Mouse (Mus musculus): ENCODE data around the gene Gm6034.
"Not testable (repeated sequence)": the region's sequence is repeated elsewhere in the genome, so short reads cannot be mapped to it uniquely, and the experiment has no call there.

GRCm38 (mm10) chr17:36004409-36004808 lies 38.4 kb upstream of the Gm6034 start:
- TF ChIP-seq CTCF (IDR thresholded peaks at IDR 0.05; ENCODE audit: low read depth, low read length); POLR2A (IDR thresholded peaks at IDR 0.05; ENCODE audit: borderline replicate concordance, low read depth, low read length): not testable (repeated sequence)
